Mouse (Mus musculus) cerebellum, adult (tissue): ENCODE results near the gene Gm45208.
"Not testable (repeated sequence)": the region's sequence is repeated elsewhere in the genome, so short reads cannot be mapped to it uniquely, and the experiment has no call there.

ENCODE experiments used
- ATAC-seq: cut with Nextera tagmentation; 2 replicates; pipeline ENCODE4 v1.9.2; 2017; ENCODE audit warnings: mild to moderate bottlenecking, moderate library complexity, mixed read lengths; ENCODE audit not compliant: insufficient number of reproducible peaks, low FRiP score, low TSS enrichment

Gene Gm45208

DNA sequence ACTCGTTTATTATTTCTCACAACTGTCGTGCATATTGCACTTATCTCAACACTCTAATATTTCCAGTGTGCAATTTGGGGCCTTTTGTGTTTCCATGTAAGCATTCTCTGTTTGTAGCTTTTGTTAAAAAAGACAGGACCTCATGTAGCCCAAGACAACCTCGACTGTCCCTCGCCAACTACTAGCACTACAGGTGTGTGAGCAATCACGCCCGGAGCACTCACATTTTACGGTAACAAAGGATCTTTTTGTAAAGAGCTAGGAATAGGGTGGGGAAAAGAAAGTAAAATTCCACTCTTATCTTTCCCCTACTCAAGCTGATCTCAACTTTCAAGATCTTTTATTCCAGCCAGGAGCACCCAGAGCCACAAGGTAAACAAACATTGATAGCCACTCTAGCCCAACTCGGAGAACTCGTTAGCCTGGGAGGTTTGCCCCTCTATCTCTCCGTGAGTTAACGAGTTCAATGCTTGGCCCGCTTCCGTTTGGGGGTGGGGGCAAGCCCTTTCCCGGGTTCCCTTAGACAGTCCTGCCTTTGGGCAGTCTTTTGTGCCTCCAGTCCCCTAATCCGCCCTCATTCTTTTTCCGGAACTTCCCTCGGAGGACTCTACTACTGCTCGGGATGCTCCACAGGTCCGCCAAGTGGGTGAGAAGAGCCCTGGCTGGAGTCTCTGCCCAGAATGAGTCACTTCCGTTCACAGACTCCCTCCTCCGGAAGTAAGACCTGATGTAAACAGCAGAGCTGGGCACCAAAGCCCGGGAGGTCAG lies at the start of gene Gm45208:
TSS of gene Gm45208 (plus strand) at position 732 of the 768 bp plus-strand sequence.
- peak; percentile 90 for ATAC-seq

DNA sequence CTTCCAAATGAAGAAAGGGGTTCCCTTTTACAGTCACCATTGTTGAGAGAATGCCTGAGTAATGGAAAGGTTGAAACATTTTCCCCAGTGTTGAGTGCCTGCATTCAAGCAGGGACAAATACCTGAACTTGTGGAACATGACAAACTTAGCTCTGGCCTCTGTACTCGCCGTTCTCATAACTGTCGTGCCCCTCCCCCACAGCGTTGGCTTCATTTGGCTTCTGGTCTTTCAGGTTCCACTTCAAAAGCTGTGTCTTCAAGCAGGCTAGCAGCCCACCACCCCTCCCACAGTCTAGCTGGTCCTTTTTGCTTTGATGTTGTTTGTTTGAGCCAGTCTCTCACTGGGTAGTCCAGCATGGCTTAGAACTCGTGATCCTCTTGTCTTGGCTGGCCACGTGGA lies 49.3 kb upstream of the Gm45208 start:
- no peak for ATAC-seq

DNA sequence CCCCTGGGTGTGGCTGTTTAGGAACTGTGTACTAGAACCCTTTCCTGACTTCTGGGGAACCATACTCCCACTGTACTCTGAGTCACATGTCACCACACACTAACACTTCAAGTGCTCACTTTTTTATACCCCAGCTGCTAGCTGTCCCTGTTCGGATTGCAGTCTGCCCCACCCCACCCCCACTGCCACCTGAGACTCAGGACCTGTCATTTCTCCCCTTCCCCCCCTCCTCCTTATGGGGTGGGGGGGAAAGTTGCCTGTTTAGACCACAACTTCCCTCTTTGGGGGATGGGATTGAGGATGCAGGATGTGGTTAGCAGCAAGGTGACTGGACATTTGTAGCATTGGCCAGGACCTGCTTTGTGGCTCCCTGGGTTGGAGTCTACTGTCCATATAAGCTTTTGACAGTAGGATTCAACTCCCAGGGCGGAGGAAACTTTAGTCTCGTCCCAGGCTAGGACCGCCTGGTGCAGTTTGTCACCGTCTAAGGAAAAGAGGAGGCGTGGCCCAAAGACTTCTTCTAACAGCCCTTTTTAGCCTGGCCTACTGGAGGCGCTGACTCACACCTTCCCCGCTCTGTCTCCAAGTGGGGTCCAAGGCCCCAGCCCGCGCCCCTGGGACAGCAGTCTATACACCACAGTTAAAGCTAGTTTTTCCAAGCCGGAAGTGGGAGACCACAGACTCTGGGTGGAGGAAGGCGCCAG lies 48.3 kb upstream of the Gm45208 start:
- ATAC-seq = no peak

- no peak for ATAC-seq
Observed at GRCm38 (mm10) chrX:7674284-7675000, 47.6 kb upstream of the Gm45208 start.

GRCm38 (mm10) chrX:7675001-7675380 lies 47.1 kb upstream of the Gm45208 start:
- ATAC-seq = no peak

GRCm38 (mm10) chrX:7678986-7679385 lies 43.1 kb upstream of the Gm45208 start:
- no peak for ATAC-seq

GRCm38 (mm10) chrX:7679405-7680056 lies 42.5 kb upstream of the Gm45208 start:
- ATAC-seq = peak; percentile 93

- peak; percentile 40; the same call in 1 of the 2 replicates for ATAC-seq
Observed at GRCm38 (mm10) chrX:7680057-7680412, 42.0 kb upstream of the Gm45208 start.

DNA sequence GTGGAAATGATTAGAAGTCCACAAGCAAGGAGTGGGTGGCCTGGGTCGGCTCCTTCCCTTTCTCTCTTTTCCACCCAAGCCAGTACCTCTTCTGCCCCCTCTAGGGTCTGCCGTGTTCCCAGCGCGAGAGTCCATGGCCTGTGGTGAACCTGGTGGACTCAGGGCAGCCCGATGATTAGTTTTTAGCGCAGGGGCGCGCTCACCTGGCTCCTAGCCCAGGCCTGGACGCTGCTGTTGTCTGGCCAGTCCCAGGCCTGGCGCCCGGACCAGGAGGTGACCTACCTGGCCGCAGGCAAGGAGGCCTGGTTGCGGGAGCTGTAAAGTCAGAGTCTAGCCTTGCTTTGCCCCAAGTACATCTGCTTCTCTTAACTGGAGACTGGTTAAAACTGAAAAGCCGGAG lies 41.2 kb upstream of the Gm45208 start, which contains the start of gene Magix:
TSS of gene Magix (minus strand) at position 388 of the 400 bp plus-strand sequence.
- 0 out of 2 replicates have a peak, but pooled peaks have one; percentile 56 for ATAC-seq

GRCm38 (mm10) chrX:7688321-7688720 lies 33.7 kb upstream of the Gm45208 start:
- no peak for ATAC-seq

DNA sequence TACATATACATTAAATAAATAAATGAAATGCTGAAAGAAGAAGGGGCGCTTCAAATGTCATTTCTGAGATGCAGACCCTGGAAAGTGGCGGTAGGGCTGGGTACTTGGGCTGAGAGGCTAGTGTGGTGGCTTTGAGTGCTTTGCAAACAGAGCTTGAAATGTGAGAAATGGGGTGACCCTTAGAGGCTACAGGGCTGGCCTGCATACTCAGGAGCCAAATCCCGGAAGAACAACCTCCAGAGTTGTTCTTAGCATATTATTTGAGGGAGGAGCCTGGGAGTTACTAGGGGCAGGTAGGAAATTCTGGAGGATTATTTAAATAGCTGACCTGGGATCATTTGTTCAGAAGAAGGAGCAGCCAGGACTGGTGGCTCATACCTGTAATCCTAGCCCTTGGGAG lies 31.6 kb upstream of the Gm45208 start:
- no peak for ATAC-seq

GRCm38 (mm10) chrX:7692862-7693261 lies 29.2 kb upstream of the Gm45208 start:
- ATAC-seq = no peak

DNA sequence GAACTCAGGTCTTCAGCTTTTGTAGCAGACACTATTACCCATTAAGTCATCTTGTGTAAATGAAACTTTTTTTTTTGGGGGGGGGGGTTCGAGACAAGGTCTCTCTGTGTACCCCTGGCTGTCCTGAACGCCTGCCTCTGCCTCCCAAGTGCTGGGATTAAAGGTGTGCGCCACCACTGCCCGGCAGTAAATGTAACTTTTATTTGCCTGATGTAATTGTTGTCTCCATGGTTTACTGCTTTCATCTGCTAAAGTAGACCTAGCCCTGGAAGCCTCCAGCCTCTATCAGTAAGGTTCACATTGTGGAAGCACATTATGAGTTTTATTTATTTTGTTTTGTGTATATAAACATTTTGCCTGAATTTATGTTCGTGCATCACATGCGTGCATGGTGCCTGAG lies 25.5 kb upstream of the Gm45208 start:
- no peak for ATAC-seq

- ATAC-seq = peak; percentile 100
Observed at GRCm38 (mm10) chrX:7696954-7697381, 25.1 kb upstream of the Gm45208 start, which contains the start of gene Gpkow. Gene Gpkow (plus strand): TSS chrX:7697131.

- ATAC-seq = not testable (repeated sequence)
Observed at GRCm38 (mm10) chrX:7713764-7714134, 8.3 kb upstream of the Gm45208 start.

- peak; percentile 95 for ATAC-seq
Observed at GRCm38 (mm10) chrX:7714135-7714899, 7.7 kb upstream of the Gm45208 start, which contains the start of gene Wdr45. Gene Wdr45 (plus strand): TSS chrX:7714333.

- ATAC-seq = not testable (repeated sequence)
Observed at GRCm38 (mm10) chrX:7716058-7716457, 6.0 kb upstream of the Gm45208 start.

DNA sequence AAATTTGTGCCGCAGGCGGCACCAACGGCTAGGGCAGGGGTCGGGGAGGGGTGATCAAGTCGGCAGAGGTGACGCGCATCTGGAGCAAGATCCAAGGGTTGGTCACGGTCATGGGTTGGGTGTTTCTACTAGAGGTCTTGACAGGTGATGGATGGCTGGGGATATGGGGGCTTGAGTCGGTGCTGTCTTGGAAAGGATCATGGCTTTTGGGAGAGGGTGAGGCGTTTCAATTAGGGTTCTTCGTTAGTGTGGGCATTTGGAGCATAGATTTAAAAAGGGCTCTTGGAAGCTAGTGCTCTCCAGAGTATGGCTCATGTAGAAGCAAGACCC lies 202 bp downstream of the Gm45208 start:
- ATAC-seq = no peak

DNA sequence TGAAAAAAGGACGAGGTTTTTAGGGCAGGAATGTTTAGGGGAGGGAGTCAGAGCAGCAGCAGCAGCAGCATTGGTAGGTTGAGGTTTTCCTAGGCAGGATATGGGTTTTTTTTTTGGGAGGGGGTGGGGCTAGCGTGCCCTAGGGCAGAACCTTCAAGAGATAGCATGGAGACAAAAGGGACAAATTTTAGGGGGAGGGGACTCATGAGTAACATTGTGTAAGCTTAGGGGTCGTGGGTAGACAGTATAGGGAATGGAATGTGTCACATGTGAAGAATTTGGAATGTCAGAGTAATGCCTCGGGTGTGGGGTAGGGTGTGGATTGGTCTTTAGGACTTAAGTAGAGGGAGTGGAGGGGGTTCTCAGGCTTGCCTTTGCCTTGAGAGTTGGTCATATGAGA lies 646 bp downstream of the Gm45208 start:
- ATAC-seq = no peak

DNA sequence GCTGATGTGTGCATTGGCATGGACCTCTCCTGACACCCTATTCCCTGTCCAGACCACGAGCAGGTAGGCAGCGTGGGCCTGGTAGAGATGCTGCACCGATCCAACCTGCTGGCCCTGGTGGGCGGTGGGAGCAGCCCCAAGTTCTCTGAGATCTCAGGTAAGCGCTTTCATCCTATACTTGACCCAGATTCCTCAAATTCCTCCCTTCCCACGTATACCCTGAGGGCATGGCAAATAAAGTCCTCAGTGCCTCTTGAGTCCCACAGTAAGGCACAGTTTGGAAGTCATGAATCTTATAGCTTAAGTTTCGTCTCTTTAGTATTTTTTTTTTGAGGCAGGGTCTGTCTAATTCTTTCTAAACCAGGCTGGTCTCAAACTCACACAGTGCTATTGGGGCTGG lies 2.1 kb downstream of the Gm45208 start:
- no peak for ATAC-seq
